Mouse (Mus musculus): ENCODE data around the gene Fsip2. TPM values are rescaled to one million over a fixed set of nuclear protein-coding genes. Genes with fewer than 3 reads are reported as not detected.

The Fsip2 gene
- polyA plus RNA-seq (2016; fragmentation: Nextera tagmentation; extraction: Ambion mirVana): not detected in 2 replicates

DNA sequence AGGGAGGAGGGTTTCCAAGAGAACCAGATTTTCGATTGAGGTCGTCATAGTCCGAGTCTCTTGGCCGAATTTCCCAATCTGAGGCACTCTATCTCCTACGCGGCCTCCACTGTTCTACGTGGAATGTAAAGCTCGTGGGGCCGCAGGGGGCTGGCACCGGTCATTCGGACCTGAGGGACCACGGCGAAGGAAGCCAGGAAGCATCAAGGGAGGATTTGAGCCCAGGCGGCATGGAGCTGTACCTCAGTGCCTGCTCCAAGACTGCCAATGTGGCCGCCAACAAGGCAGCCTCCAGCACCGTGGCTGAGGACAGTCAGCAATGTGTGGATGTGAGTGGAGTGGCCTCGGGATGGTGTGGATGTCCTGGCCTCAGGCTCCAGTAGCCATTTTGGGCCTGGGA lies at the start of gene Fsip2:
TSS of gene Fsip2 (plus strand) at position 163 of the 400 bp plus-strand sequence.
- Histone ChIP-seq H3K4me1 (no peaks in the 10 kb centered on the region), H3K4me3 (no peak within 1 kb of the TSS), H3K27ac (no peak within 1 kb of the TSS), H3K36me3 (no peaks in the 10 kb centered on the region), H3K27me3 (no peaks in the 10 kb centered on the region), H3K9ac (no peak within 1 kb of the TSS), H3K4me2 (replicated peaks) (no peak within 1 kb of the TSS), H3K9me3 (no peaks in the 10 kb centered on the region)
- no peak for ATAC-seq (ENCODE audit: insufficient number of reproducible peaks, insufficient read depth, low FRiP score, low TSS enrichment)
- 93% methylated on average over 17 of the region's 17 CpGs for WGBS

DNA sequence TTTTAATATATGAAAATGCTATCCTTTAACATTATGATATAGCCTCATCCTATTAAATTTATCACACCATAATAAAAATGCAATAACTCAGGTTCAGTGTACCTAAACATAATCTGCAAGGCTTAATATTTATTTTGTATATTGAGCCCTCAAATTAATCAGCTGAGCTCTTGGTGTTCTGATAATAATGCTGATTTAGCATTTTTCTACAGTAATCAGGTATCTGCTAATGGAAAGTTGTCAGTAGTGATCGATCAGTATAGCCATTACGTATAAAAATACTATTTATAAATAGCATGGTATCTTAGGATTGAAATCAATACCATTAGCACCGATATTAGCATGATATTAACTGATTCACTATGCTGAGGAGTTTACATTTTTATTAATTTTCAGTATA lies 20.0 kb downstream of the Fsip2 start:
- H3K4me2 ChIP-seq (replicated peaks): no peak overlapping the region
- no peak overlapping the region for H3K4me3 ChIP-seq
- no peaks in the 10 kb centered on the region for H3K4me1 ChIP-seq
- 86% methylated on average over 3 of the region's 3 CpGs for WGBS
- H3K27me3 ChIP-seq: no peaks in the 10 kb centered on the region
- no peaks in the 10 kb centered on the region for H3K9me3 ChIP-seq
- ATAC-seq (ENCODE audit: insufficient number of reproducible peaks, insufficient read depth, low FRiP score, low TSS enrichment): no peak
- no peak overlapping the region for H3K9ac ChIP-seq
- H3K27ac ChIP-seq: no peak overlapping the region
- H3K36me3 ChIP-seq: no peaks in the 10 kb centered on the region

GRCm38 (mm10) chr2:83025853-83026252 lies 82.4 kb downstream of the Fsip2 start:
- Histone ChIP-seq H3K27ac (no peak overlapping the region), H3K4me3 (no peak overlapping the region), H3K9ac (no peak overlapping the region), H3K4me1 (no peaks in the 10 kb centered on the region), H3K27me3 (no peaks in the 10 kb centered on the region), H3K9me3 (no peaks in the 10 kb centered on the region), H3K4me2 (replicated peaks) (no peak overlapping the region), H3K36me3 (no peaks in the 10 kb centered on the region)
- WGBS: 89% methylated on average over 7 of the region's 7 CpGs
- ATAC-seq (ENCODE audit: insufficient number of reproducible peaks, insufficient read depth, low FRiP score, low TSS enrichment): no peak

- Histone ChIP-seq H3K4me1 (no peaks in the 10 kb centered on the region), H3K9ac (no peak overlapping the region), H3K4me3 (no peak overlapping the region), H3K9me3 (no peaks in the 10 kb centered on the region), H3K36me3 (no peaks in the 10 kb centered on the region), H3K27me3 (no peaks in the 10 kb centered on the region), H3K27ac (no peak overlapping the region), H3K4me2 (replicated peaks) (no peak overlapping the region)
- 80% methylated on average over 5 of the region's 5 CpGs for WGBS
- ATAC-seq (ENCODE audit: insufficient number of reproducible peaks, insufficient read depth, low FRiP score, low TSS enrichment): no peak
Measured at GRCm38 (mm10) chr2:83052914-83053690, 109.7 kb downstream of the Fsip2 start.
